Mouse (Mus musculus) liver, postnatal 0 days (tissue): Measurements from ENCODE around the gene Fcrlb. TPM values are rescaled to one million over a fixed set of nuclear protein-coding genes. Genes with fewer than 3 reads are reported as not detected.
A peak's percentile ranks its signal among the peaks of the same experiment; 100 is the strongest.

Experiments used
- ATAC-seq: fragments of 200-750 bp; cut with Nextera tagmentation; 2 replicates; pipeline ENCODE4 v1.8.0; 2017; ENCODE audit warnings: mild to moderate bottlenecking, moderate library complexity
- DNase-seq: peaks from one replicate; pipeline ENCODE4 v3.0.0-alpha.2; 2016
- H3K27ac ChIP-seq: fragments of 300-500 bp; sonication (generic); 2 replicates; pipeline ENCODE4 v1.5.1; 2014; ENCODE audit warnings: antibody characterized with exemption, moderate library complexity, mild to moderate bottlenecking, low read depth
- H3K27me3 ChIP-seq: fragments of 300-500 bp; sonication (generic); 2 replicates; pipeline ENCODE4 v1.6.1; 2014; ENCODE audit warnings: low read length, control low read depth, mixed read lengths; ENCODE audit not compliant: insufficient read depth
- H3K36me3 ChIP-seq: fragments of 300-500 bp; sonication (generic); replicated peaks from 2 replicates; pipeline ENCODE4 v1.6.1; 2014; ENCODE audit warnings: mild to moderate bottlenecking, control low read depth, low read length, moderate library complexity, mixed read lengths; ENCODE audit not compliant: insufficient read depth
- H3K4me1 ChIP-seq: fragments of 300-500 bp; sonication (generic); 2 replicates; pipeline ENCODE4 v1.6.1; 2014; ENCODE audit warnings: antibody characterized with exemption, mild to moderate bottlenecking, control low read depth; ENCODE audit not compliant: insufficient read depth
- H3K4me2 ChIP-seq: fragments of 300-500 bp; sonication (generic); 2 replicates; pipeline ENCODE4 v1.6.1; 2014; ENCODE audit warnings: low read depth, mild to moderate bottlenecking, low read length, moderate library complexity, mixed read lengths
- H3K4me3 ChIP-seq: fragments of 300-500 bp; sonication (generic); 2 replicates; pipeline ENCODE4 v1.5.1; 2014; ENCODE audit warnings: low read depth, low read length
- H3K9ac ChIP-seq: fragments of 300-500 bp; sonication (generic); replicated peaks from 2 replicates; pipeline ENCODE4 v1.6.1; 2014; ENCODE audit warnings: mild to moderate bottlenecking, moderate library complexity
- H3K9me3 ChIP-seq: fragments of 300-500 bp; sonication (generic); 2 replicates; pipeline ENCODE4 v1.6.1; 2016; ENCODE audit warnings: mild to moderate bottlenecking, control low read depth, low read length, mixed read lengths
- CTCF ChIP-seq: sonication (generic); IDR thresholded peaks from 2 replicates; pipeline ENCODE4 v1.5.1; 2016; ENCODE audit warnings: antibody characterized with exemption, low read depth
- EP300 ChIP-seq: IDR thresholded peaks from 2 replicates; pipeline ENCODE4 v1.6.1; 2016; ENCODE audit warnings: antibody characterized with exemption, low read depth, mild to moderate bottlenecking
- WGBS: fragments of 180-500 bp; shearing (Covaris S2); extraction: QIAGEN DNeasy Blood & Tissue Kit; methylation state at CpG from one replicate; pipeline ENCODE4 v1.1.7; 2014; ENCODE audit not compliant: insufficient replicate concordance; 5-methylcytosine and 5-hydroxymethylcytosine counted together
- polyA plus RNA-seq: library from polyadenylated mRNA; unstranded; fragments of >200 nt; fragmentation: Nextera tagmentation; extraction: Ambion mirVana; gene quantifications from 2 replicates; pipeline ENCODE4 v1.2.1, GENCODE M21; 2015

Fcrlb gene
- polyA plus RNA-seq, 1 experiment from 2014 or later = 0.41 TPM

DNA sequence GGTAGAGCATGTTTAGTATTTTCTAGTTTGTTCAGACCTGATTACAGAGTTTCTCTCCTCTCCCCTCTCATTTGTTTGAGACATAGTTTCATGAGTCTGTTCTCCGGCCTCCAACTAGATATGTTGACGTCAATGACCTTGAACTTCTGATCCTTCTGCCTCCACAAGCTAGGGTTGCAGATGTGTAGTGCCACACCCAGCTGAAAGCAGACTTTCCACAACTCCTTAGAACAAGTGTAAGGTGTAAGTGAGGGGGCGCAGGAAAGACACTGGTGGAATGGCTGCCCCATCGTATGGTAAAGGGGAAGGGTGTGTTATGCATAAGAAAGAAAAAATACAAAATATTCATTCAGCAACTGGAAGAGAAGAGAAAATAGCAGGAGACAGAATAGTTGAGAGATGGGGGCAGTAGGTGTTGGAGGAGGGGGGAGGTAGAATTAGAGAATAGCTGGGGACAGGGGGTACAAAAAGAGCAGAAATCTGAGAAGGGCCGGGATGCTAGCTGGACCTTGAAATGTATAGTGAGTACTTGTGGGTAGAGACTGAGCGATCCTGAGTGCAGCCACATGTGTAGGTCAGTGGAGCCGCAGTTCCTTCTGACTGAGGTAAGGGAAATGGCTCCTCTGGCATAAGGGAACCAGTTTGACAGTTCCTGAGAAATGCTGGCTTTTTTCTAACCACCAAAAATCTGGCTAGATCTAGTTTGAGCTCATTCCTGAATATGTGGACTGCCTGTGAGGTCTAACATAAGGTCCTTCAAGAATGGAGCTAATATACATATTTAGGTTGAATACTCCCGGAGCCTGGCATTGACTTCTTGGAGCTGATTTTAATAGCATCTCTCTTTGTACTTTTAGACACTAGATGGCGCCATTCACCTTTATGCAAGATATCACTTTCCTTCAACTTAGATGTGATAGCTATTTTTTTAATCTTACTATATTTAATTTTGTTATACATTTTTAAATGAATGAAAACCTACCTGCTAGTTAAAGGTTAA, 17.8 kb downstream of the Fcrlb start:
- TF ChIP-seq EP300 = no peak
- TF ChIP-seq CTCF = peak; percentile 70
- H3K9ac ChIP-seq = no peak overlapping the region
- ATAC-seq = no peak
- H3K27ac ChIP-seq = no peak overlapping the region
- H3K36me3 ChIP-seq = no peaks in the 10 kb centered on the region
- H3K9me3 ChIP-seq = no peaks in the 10 kb centered on the region
- H3K27me3 ChIP-seq = no peaks in the 10 kb centered on the region
- H3K4me3 ChIP-seq = no peak overlapping the region
- no peak for DNase-seq
- H3K4me2 ChIP-seq = no peak overlapping the region
- WGBS = 54% methylated on average over 9 of the region's 9 CpGs
- H3K4me1 ChIP-seq = no peaks in the 10 kb centered on the region

DNA sequence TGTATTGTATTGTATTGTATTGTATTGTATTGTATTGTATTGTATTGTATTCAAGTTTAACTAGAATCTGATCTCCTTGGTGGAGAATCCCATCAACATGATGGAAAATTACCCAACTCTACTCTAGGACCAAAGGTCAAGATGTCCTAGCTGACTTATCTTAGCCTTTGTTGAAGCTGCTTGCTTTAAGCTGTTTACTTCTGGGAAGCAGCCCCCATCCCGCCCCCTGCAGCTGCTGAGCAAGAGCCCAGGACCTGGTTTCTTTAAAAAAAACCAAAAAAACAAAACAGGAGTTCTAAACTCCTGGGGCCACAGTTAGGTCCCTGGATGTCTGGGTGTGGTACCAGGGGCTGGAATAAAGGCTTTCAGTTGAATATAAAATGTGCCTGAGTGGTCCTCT, 20.5 kb downstream of the Fcrlb start:
- no peak overlapping the region for H3K27ac ChIP-seq
- H3K4me1 ChIP-seq = no peaks in the 10 kb centered on the region
- no peaks in the 10 kb centered on the region for H3K9me3 ChIP-seq
- TF ChIP-seq EP300 (no peak), CTCF (no peak)
- WGBS = 65% methylated on average over 1 of the region's 1 CpGs
- no peak overlapping the region for H3K9ac ChIP-seq
- no peaks in the 10 kb centered on the region for H3K27me3 ChIP-seq
- no peak overlapping the region for H3K4me2 ChIP-seq
- no peak overlapping the region for H3K4me3 ChIP-seq
- no peak for ATAC-seq
- no peaks in the 10 kb centered on the region for H3K36me3 ChIP-seq
- no peak for DNase-seq

- ATAC-seq (no peak), DNase-seq (no peak)
- H3K36me3 ChIP-seq = no peaks in the 10 kb centered on the region
- no peaks in the 10 kb centered on the region for H3K27me3 ChIP-seq
- 79% methylated on average over 2 of the region's 2 CpGs for WGBS
- H3K4me2 ChIP-seq = no peak overlapping the region
- H3K4me1 ChIP-seq = no peaks in the 10 kb centered on the region
- H3K4me3 ChIP-seq = no peak overlapping the region
- no peaks in the 10 kb centered on the region for H3K9me3 ChIP-seq
- H3K9ac ChIP-seq = no peak overlapping the region
- TF ChIP-seq CTCF = no peak
- no peak for TF ChIP-seq EP300
- H3K27ac ChIP-seq = no peak overlapping the region
Observed at GRCm38 (mm10) chr1:170891646-170892045, 21.1 kb downstream of the Fcrlb start.

DNA sequence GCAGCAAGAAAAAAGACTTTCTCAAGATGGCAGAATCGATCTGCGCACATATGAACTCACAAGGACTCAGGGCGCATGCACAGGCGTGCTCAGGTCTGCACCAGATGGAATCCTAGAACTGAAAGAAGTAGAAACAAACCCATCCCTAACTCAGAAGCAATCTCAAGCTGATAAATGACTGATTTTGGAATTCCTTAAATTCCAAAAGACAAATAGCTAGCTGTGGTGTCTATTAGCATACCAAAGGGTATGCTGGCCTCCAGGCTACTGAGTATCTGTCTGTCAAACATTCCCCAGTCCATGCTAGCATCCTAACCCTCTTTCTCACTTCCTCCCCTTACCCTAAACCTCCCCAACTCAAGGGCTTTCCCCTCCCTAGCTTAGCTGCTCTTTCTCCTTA, 23.4 kb downstream of the Fcrlb start:
- Histone ChIP-seq H3K4me3 (no peak overlapping the region), H3K4me2 (no peak overlapping the region), H3K27ac (no peak overlapping the region), H3K36me3 (no peaks in the 10 kb centered on the region), H3K4me1 (peaks cover 3% of the 10 kb centered on the region), H3K9ac (no peak overlapping the region), H3K27me3 (no peaks in the 10 kb centered on the region), H3K9me3 (no peaks in the 10 kb centered on the region)
- WGBS = 83% methylated on average over 4 of the region's 4 CpGs
- no peak for ATAC-seq
- TF ChIP-seq CTCF = no peak
- no peak for TF ChIP-seq EP300
- no peak for DNase-seq

DNA sequence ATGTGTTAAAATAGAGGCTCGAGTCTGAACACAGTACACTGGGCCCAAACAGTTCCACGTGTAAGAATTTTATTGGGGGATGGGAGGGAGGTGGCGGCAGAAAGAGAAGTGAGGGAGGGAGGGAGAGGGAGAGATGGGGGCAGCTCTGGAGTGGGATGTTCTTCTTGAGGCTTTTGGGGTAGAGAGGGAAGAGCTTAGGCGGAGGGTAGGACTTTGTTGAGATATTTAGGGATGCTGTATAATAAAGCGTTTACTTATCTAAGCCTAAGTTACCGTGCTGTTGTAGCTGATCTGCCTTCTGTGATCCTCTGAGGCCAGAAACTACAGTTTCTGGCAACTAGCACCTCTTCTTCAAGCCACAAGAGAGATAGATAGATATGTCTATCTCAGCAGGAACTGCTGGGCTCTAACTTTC, 26.7 kb downstream of the Fcrlb start:
- Histone ChIP-seq H3K9me3 (no peaks in the 10 kb centered on the region), H3K27ac (no peak overlapping the region), H3K9ac (no peak overlapping the region), H3K27me3 (no peaks in the 10 kb centered on the region), H3K4me3 (no peak overlapping the region), H3K4me1 (peaks cover 6% of the 10 kb centered on the region), H3K36me3 (no peaks in the 10 kb centered on the region), H3K4me2 (peak overlapping the region; percentile 84; the same call in 1 of the 2 replicates)
- TF ChIP-seq EP300 (no peak), CTCF (no peak)
- DNase-seq = no peak
- WGBS = 35% methylated on average over 6 of the region's 6 CpGs
- ATAC-seq = no peak

DNA sequence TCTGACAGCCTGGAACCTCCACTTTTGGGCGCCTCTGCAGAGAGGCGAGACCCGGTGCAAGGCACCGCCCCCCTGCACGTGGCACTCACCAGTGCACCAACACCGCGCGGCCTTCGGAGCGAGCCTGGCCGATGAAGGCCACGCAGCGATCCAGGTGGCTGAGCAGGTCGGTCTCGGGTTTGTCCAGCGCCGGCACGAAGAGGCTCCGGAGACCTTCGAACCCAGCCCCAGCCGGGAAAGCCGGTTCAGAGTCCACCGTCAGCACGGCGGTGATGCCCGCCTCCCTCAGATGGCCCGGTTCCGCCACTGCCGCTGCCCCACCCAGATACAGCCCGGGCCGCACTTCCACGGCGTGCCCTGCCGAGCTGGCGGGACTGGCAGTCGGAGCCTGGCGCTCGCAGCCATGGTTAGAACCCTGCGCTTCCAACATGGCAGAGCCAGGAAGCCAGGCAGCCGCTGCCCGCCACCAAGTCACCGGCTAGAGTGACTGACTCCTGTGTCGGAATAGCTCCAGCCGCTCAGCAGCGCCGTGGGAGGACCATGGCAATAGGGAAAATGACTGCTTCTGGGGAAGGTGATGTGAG, 27.7 kb downstream of the Fcrlb start, which contains the start of the genes Gm26620 and Dusp12:
TSS of gene Gm26620 (plus strand) at position 88 of the 584 bp plus-strand sequence.
TSS of gene Dusp12 (minus strand) at position 563 of the 584 bp plus-strand sequence.
- Histone ChIP-seq H3K36me3 (peaks cover 5% of the 10 kb centered on the region), H3K9me3 (no peaks in the 10 kb centered on the region), H3K9ac (peak within 1 kb of the TSS; percentile 88), H3K4me1 (peaks cover 6% of the 10 kb centered on the region), H3K4me3 (peak within 1 kb of the TSS; percentile 93), H3K4me2 (peak within 1 kb of the TSS; percentile 84), H3K27me3 (no peaks in the 10 kb centered on the region), H3K27ac (peak within 1 kb of the TSS; percentile 90)
- ATAC-seq (peak; percentile 90), DNase-seq (peak; percentile 88)
- WGBS = 3% methylated on average over 43 of the region's 46 CpGs
- TF ChIP-seq EP300 (peak; percentile 40; the same call in 1 of the 2 replicates), CTCF (peak; percentile 77)
